Mouse (Mus musculus): Measurements from ENCODE around the gene Anxa9. TPM values are rescaled to one million over a fixed set of nuclear protein-coding genes. Genes with fewer than 3 reads are reported as not detected.

Anxa9 gene
- polyA plus RNA-seq, 1 experiment from 2014 or later = 1.7 TPM

DNA sequence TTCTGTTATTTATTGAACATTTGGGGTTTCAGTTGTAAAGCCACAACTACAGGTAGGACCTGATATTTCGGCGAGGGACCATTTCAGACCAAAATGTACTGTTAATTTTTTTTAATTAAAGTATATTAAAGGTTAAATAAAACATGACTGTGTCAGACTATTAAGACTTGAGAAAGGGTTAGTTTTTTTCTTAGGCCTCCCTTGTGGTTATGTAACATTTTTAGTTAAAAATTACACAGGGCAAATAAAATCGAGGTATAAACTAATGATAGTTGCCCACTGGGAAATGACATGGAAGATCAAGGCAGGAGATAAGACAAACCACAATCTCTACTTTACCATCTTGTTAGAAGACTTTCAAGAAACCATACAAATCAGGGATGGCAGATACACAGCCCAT is 16.5 kb upstream of the Anxa9 start:
- Histone ChIP-seq H3K9ac (no peak overlapping the region), H3K4me2 (no peak overlapping the region), H3K9me3 (replicated peaks) (no peaks in the 10 kb centered on the region), H3K27me3 (replicated peaks) (no peaks in the 10 kb centered on the region), H3K4me1 (replicated peaks) (peaks cover 15% of the 10 kb centered on the region), H3K4me3 (no peak overlapping the region), H3K27ac (ENCODE audit: poor library complexity, severe bottlenecking) (no peak overlapping the region), H3K36me3 (peaks cover 82% of the 10 kb centered on the region)
- WGBS = 84% methylated on average over 3 of the region's 3 CpGs
- ATAC-seq (ENCODE audit: insufficient number of reproducible peaks, low FRiP score) = no peak

DNA sequence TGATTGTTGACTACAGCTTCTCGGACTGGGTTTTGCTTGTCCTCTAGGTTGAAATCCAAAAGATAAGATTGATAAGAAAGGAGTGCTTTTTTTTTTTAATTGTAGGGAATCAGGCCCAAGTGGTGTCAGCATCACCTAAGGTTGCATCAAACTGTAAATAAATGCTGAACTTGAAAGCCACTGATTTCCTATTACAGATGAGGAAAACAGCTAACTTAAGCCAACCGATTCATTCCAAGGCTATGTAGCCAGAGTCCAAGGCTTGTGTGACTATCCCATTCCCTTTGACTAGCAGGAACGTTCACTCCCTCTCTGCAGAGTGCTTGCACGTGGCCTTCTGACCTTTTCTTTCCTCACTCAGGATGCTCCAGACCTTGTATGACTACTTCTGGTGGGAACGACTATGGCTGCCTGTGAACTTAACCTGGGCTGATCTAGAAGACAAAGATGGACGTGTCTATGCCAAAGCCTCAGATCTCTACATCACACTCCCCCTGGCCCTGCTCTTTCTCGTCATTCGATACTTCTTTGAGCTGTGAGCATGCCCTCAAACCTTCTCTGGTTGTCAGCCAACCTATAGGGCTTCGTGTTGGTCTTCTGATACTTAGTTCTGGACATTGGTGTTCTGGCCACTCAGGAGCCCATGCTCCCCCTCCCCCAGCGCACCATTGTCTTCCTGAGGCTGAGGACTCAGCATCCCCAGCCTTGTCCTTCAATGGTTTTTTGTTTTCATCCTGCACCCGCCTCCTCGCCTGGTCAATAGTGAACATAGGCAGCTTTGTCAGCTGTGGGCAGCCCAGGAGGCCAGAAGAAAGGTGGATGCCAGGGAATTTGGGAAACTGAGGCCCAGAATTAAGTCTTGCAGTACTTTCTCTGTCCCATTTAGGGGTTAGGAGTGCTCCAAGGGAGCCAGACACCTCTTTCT is 13.0 kb upstream of the Anxa9 start:
- no peaks in the 10 kb centered on the region for H3K27me3 ChIP-seq (replicated peaks)
- H3K27ac ChIP-seq (ENCODE audit: poor library complexity, severe bottlenecking) = no peak overlapping the region
- WGBS = 73% methylated on average over 12 of the region's 12 CpGs
- no peak for ATAC-seq (ENCODE audit: insufficient number of reproducible peaks, low FRiP score)
- H3K4me3 ChIP-seq = no peak overlapping the region
- no peak overlapping the region for H3K9ac ChIP-seq
- peaks cover 52% of the 10 kb centered on the region for H3K36me3 ChIP-seq
- peaks cover 38% of the 10 kb centered on the region for H3K4me1 ChIP-seq (replicated peaks)
- no peaks in the 10 kb centered on the region for H3K9me3 ChIP-seq (replicated peaks)
- no peak overlapping the region for H3K4me2 ChIP-seq

DNA sequence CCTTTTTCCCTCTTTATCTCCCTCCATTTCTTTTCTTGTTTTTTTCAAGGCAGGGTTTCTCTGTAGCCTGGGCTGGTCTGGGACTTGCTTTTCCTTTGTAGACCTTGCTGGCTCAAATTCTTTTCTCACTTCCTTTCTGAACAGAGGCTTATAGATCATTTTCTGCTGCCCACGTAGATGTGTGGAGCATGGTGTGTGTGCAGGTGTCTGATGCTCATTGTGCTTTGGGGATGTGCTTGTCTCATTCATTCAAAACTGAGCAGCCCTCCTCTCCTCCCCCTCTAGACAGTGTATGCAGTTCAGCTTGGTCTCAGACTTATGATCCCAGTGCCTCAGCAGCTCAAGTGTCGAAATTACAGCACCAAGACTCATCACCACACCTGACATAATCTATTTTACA is 12.1 kb upstream of the Anxa9 start:
- Histone ChIP-seq H3K4me1 (replicated peaks) (peaks cover 42% of the 10 kb centered on the region), H3K27ac (ENCODE audit: poor library complexity, severe bottlenecking) (peak overlapping the region; percentile 81), H3K27me3 (replicated peaks) (no peaks in the 10 kb centered on the region), H3K4me2 (peak overlapping the region; percentile 51), H3K36me3 (peaks cover 43% of the 10 kb centered on the region), H3K4me3 (no peak overlapping the region), H3K9me3 (replicated peaks) (no peaks in the 10 kb centered on the region), H3K9ac (peak overlapping the region; percentile 39; the same call in 1 of the 2 replicates)
- 50% methylated on average over 2 of the region's 2 CpGs for WGBS
- ATAC-seq (ENCODE audit: insufficient number of reproducible peaks, low FRiP score) = no peak

DNA sequence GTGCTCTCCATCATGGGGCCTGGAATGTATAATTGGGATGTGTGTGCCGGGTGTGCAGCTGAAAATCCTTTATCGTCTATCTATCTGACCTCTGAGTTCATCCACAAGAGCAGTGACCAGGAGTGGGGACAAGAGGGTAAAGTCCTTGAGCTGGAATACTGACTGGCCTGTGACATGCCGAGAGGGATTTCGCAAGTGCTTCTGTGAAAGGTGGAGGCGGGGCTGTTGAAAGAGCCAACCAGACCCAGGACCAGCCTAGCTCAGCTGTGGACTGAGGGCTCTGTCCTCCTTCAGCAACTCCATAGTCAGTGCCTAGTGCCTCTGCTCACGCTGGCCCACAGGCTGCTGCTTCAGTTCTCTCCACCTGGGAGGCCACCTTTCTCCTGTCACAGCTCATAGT is 11.6 kb upstream of the Anxa9 start:
- H3K4me2 ChIP-seq = peak overlapping the region; percentile 51

DNA sequence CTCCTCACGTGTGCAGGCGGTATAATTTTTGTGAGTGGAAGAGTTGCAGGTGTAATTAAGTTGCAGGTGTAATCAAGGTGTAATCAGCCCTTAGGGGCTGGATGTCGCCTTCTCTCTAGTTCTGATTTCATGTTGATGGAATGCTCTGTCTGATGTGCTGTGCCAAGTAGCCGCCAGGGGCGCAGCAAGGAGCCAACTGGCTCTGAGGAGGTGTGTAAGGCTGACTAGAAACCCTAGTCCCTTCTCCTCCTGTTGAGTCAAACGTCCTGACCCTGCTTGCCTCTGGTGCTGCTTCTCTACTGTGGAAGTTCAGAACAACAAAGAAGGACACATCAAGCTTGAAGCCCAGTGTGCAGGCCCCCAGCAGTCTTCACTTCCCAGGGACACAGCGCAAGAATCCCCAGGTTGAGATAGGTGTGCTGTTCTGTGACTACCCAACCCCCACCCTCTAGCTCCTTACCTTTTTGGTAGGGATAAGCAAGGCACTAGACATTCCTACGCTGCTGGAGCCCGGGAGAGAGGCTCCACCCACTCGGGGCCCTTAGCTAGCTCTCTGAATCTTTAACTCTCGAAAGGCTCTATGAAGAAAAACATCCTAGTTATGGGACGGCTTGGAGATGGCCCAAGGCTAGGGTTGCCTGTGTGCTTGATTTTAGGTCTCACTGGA is 10.6 kb upstream of the Anxa9 start:
- Histone ChIP-seq H3K4me2 (peak overlapping the region; percentile 82), H3K9me3 (replicated peaks) (no peaks in the 10 kb centered on the region), H3K4me1 (replicated peaks) (peaks cover 46% of the 10 kb centered on the region), H3K4me3 (peak overlapping the region; percentile 10; the same call in 1 of the 2 replicates), H3K9ac (peak overlapping the region; percentile 50), H3K27me3 (replicated peaks) (no peaks in the 10 kb centered on the region), H3K27ac (ENCODE audit: poor library complexity, severe bottlenecking) (peak overlapping the region; percentile 81), H3K36me3 (peaks cover 29% of the 10 kb centered on the region)
- ATAC-seq (ENCODE audit: insufficient number of reproducible peaks, low FRiP score) = no peak
- 17% methylated on average over 12 of the region's 12 CpGs for WGBS

More for the DNA sequence above, 11.6 kb upstream of the Anxa9 start:
- Histone ChIP-seq H3K27me3 (replicated peaks) (no peaks in the 10 kb centered on the region), H3K9me3 (replicated peaks) (no peaks in the 10 kb centered on the region), H3K27ac (ENCODE audit: poor library complexity, severe bottlenecking) (peak overlapping the region; percentile 81), H3K4me3 (no peak overlapping the region), H3K9ac (peak overlapping the region; percentile 39), H3K36me3 (peaks cover 37% of the 10 kb centered on the region), H3K4me1 (replicated peaks) (peaks cover 42% of the 10 kb centered on the region)
- WGBS = 20% methylated on average over 6 of the region's 6 CpGs
- no peak for ATAC-seq (ENCODE audit: insufficient number of reproducible peaks, low FRiP score)

DNA sequence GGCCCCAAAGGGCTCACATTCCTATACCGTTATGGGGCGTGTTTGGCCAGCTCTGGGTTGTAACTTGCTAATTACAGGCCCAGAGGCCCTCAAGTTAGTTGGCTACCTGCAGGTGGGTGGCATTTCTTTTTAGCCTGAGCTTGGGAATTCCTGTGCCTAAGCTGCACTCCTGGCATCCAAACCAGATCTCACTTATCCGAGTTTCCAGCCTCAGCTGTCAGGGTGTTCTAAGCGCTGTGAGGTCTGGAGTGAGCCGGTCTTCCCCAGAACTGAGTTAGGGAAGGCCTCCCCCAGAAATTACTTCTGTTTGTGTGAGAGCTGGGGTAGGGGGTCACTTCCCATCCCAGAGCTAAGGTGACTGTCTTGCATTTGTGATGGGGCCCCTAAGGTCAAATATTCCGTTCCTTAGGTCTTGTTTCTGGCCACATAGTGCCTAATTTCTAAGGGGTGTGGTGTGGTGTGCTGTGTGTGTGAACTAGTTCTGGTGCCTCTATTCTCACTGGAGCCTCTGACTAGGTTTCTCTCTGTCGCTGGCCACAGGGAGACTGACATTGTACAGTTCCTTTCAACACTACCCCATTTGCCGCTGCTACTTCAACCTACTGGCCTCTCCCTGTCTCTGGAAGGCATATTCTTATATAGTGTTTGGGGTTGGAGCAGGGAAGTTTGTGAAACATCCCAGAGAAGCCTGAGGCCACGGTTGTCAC is 9.0 kb upstream of the Anxa9 start:
- 6% methylated on average over 9 of the region's 9 CpGs for WGBS
- H3K4me2 ChIP-seq = peak overlapping the region; percentile 82
- H3K4me1 ChIP-seq (replicated peaks) = peaks cover 47% of the 10 kb centered on the region
- peaks cover 13% of the 10 kb centered on the region for H3K36me3 ChIP-seq
- no peak for ATAC-seq (ENCODE audit: insufficient number of reproducible peaks, low FRiP score)
- H3K27ac ChIP-seq (ENCODE audit: poor library complexity, severe bottlenecking) = peak overlapping the region; percentile 97
- H3K27me3 ChIP-seq (replicated peaks) = no peaks in the 10 kb centered on the region
- H3K9ac ChIP-seq = peak overlapping the region; percentile 99
- H3K4me3 ChIP-seq = peak overlapping the region; percentile 92
- H3K9me3 ChIP-seq (replicated peaks) = no peaks in the 10 kb centered on the region

DNA sequence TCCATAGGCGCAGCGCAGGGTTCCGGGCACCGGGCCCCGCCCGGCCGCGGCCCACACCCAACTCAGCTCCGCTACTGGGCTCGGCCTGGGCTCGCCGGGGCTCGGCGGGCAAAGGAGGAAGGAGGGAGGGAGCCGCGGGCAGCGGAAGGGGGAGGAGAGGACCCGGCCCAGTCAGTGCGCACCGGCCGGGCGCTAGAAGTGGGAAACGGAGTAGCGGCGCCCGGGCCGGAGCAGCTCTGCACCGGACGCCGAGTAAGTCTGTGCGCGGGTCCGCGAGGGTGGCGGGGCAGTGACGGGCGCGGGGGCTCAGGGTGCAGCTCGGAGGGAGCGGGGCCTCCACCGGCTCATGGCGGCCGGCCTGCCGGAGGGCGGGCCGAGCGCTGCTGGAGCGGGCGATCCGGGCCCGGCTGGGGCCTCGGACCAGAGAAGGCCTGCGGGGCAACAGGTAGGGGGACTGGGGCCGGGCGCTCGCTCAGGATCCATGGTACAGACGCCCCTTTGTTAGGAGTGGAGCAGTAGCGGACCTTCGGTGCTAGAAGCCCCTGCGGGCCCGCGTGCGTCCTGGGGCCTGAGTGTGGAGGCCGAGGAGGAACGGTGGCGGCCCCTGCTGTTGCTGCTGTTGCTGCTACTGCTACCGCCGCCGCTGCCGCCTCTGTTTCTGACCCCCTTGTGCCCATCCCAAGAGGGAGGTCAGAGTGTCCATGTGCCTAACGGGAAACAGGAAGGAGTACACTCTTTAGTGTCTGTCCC is 8.3 kb upstream of the Anxa9 start:
- H3K4me2 ChIP-seq = peak overlapping the region; percentile 82
- peaks cover 47% of the 10 kb centered on the region for H3K4me1 ChIP-seq (replicated peaks)
- H3K9ac ChIP-seq = peak overlapping the region; percentile 99
- peak overlapping the region; percentile 92 for H3K4me3 ChIP-seq
- ATAC-seq (ENCODE audit: insufficient number of reproducible peaks, low FRiP score) = peak; percentile 94
- no peaks in the 10 kb centered on the region for H3K27me3 ChIP-seq (replicated peaks)
- peaks cover 6% of the 10 kb centered on the region for H3K36me3 ChIP-seq
- WGBS = under 1% methylated on average over 69 of the region's 71 CpGs
- H3K9me3 ChIP-seq (replicated peaks) = no peaks in the 10 kb centered on the region
- H3K27ac ChIP-seq (ENCODE audit: poor library complexity, severe bottlenecking) = peak overlapping the region; percentile 97

DNA sequence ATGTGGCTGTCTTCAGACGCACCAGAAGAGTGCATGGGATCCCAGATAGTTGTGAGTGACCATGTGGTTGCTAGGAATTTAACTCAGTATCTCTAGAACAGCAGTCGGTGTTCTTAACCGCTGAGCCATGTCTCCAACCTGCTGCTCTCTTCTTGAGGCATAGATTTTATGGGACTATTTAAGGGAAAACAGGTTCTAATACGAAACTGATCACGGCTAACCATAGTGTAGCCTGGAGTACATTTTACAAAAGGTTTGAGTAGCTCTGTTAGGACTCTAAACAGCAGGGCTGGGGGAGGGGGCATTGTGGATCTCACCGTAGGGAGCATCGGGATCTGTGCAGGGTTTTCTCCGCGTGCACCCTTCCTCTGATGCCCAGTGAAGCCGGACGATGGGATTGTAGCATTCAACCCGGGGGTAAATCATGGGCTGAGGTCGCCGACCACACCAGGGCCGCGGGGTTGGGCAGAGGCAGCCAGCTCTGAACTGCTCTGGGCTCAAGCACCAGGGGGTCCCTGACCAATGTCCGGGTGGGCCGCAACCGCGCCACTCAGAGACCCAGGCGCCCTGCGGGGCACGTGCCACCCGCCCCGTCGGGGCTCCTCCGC is 7.6 kb upstream of the Anxa9 start, which contains the start of gene Cers2:
Gene Cers2 (plus strand): TSS at position 306 of the 608 bp plus-strand sequence.
- no peaks in the 10 kb centered on the region for H3K27me3 ChIP-seq (replicated peaks)
- H3K4me1 ChIP-seq (replicated peaks) = peaks cover 43% of the 10 kb centered on the region
- H3K27ac ChIP-seq (ENCODE audit: poor library complexity, severe bottlenecking) = peak within 1 kb of the TSS; percentile 97
- ATAC-seq (ENCODE audit: insufficient number of reproducible peaks, low FRiP score) = 0 out of 2 replicates have a peak, but pooled peaks have one; percentile 0
- peak within 1 kb of the TSS; percentile 99 for H3K9ac ChIP-seq
- peak within 1 kb of the TSS; percentile 82 for H3K4me2 ChIP-seq
- no peaks in the 10 kb centered on the region for H3K36me3 ChIP-seq
- H3K4me3 ChIP-seq = peak within 1 kb of the TSS; percentile 92
- 3% methylated on average over 27 of the region's 27 CpGs for WGBS
- H3K9me3 ChIP-seq (replicated peaks) = no peaks in the 10 kb centered on the region

DNA sequence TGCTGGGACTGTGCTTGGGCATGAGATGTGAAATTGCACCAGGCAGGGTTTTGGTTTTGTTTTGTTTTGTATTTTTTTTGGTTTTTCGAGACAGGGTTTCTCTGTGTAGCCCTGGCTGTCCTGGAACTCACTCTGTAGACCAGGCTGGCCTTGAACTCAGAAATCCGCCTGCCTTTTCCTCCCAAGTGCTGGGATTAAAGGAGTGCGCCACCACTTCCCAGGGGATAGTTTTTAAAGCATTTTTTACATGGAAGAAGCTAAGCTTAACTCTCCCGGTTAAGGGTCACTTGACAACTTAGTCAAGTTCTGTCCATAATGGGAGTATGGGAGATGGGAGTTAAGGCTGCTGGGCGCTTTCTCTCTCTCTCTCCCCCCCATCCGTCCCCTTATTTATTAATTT is 7.1 kb upstream of the Anxa9 start:
- Histone ChIP-seq H3K27me3 (replicated peaks) (no peaks in the 10 kb centered on the region), H3K36me3 (no peaks in the 10 kb centered on the region), H3K4me1 (replicated peaks) (peaks cover 39% of the 10 kb centered on the region), H3K4me3 (peak overlapping the region; percentile 92), H3K9ac (peak overlapping the region; percentile 99; the same call in 1 of the 2 replicates), H3K27ac (ENCODE audit: poor library complexity, severe bottlenecking) (0 out of 2 replicates have a peak overlapping the region, but pooled peaks have one; percentile 97), H3K9me3 (replicated peaks) (no peaks in the 10 kb centered on the region), H3K4me2 (peak overlapping the region; percentile 82)
- WGBS = 57% methylated on average over 6 of the region's 6 CpGs
- no peak for ATAC-seq (ENCODE audit: insufficient number of reproducible peaks, low FRiP score)

DNA sequence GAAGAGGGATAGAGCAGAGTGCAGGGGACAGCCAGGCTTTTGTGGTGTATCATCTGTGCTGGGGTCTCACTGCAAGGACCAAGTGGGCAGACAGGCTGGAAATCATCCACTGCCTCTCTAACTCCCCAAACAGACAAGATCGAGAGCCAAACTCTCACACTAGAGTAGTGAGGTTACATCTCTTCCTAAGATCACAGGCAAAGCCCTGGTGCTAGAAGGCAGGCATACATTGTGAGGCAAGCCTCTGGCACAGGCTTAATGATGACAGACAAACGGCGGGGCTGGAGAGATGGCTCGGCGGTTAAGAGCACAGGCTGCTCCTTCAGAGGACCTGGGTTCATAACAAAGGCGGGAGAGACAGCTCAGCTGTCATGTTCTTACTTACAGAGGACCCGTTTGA is 6.5 kb upstream of the Anxa9 start:
- H3K36me3 ChIP-seq = no peaks in the 10 kb centered on the region
- no peaks in the 10 kb centered on the region for H3K27me3 ChIP-seq (replicated peaks)
- no peaks in the 10 kb centered on the region for H3K9me3 ChIP-seq (replicated peaks)
- H3K4me2 ChIP-seq = no peak overlapping the region
- no peak overlapping the region for H3K4me3 ChIP-seq
- no peak overlapping the region for H3K9ac ChIP-seq
- H3K27ac ChIP-seq (ENCODE audit: poor library complexity, severe bottlenecking) = no peak overlapping the region
- WGBS = 30% methylated on average over 7 of the region's 7 CpGs
- no peak for ATAC-seq (ENCODE audit: insufficient number of reproducible peaks, low FRiP score)
- H3K4me1 ChIP-seq (replicated peaks) = peaks cover 33% of the 10 kb centered on the region
